Mouse (Mus musculus): Measurements from ENCODE around the gene Itgae. TPM values are rescaled to one million over a fixed set of nuclear protein-coding genes. Genes with fewer than 3 reads are reported as not detected.
A peak's percentile ranks its signal among the peaks of the same experiment; 100 is the strongest.

The Itgae gene
- polyA plus RNA-seq, 1 experiment from 2014 or later: 0.30 TPM

DNA sequence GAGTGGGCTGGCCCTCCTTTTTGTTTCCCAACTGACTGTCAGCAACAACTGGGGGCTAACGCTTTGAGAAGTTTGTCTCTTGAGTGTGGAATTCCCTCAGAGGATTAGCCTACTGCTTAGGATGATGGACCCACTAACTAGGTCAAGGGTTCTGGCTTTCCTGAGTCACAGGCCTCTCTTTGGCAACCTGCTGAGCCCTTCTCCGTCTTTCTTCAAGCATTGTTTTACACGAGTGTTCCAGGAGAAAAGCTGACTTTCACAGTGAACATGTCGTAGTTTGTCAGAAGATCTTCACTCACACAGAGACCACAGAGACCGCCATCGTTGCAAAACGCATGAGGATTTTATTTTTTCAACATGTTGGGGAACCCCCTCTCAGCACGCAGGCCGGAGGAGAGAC lies 57.8 kb downstream of the Itgae start:
- 84% methylated on average over 9 of the region's 9 CpGs for WGBS
- no peak for ATAC-seq
- Histone ChIP-seq H3K9me3 (ENCODE audit: control insufficient read depth) (no peaks in the 10 kb centered on the region), H3K27me3 (replicated peaks; ENCODE audit: control insufficient read depth, insufficient read depth, low read length) (no peaks in the 10 kb centered on the region), H3K27ac (ENCODE audit: low read depth, low read length) (no peak overlapping the region), H3K4me1 (replicated peaks; ENCODE audit: control insufficient read depth, insufficient read depth, low read length) (no peaks in the 10 kb centered on the region), H3K9ac (ENCODE audit: low read depth, low read length) (no peak overlapping the region), H3K4me2 (replicated peaks; ENCODE audit: low read depth) (no peak overlapping the region), H3K4me3 (ENCODE audit: low read depth, low read length) (no peak overlapping the region), H3K36me3 (ENCODE audit: control insufficient read depth, insufficient read depth) (no peaks in the 10 kb centered on the region)
- no peak for TF ChIP-seq CTCF (IDR thresholded peaks at IDR 0.05; ENCODE audit: low read depth)

DNA sequence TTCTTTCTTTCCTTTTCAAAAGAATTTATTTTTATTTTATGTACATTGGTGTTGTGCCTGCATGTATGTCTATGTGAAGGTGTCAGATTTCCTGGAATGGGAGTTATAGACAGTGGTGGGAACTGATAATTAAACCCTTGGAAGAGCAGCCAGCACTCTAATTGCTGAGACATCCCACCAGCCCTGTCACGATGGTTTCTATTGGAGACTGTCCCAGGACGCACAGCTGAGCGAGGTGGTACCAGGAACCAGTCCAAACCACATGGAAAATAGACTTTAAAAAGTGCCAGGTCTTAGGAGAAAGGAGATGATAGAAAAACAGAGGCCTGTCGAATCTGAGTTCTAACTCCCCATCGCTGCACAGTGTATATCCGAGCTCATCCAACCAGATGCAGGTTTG lies 64.7 kb downstream of the Itgae start:
- peaks cover 8% of the 10 kb centered on the region; the same call in 1 of the 2 replicates for H3K27me3 ChIP-seq (replicated peaks; ENCODE audit: control insufficient read depth, insufficient read depth, low read length)
- no peaks in the 10 kb centered on the region for H3K36me3 ChIP-seq (ENCODE audit: control insufficient read depth, insufficient read depth)
- H3K27ac ChIP-seq (ENCODE audit: low read depth, low read length): no peak overlapping the region
- no peak overlapping the region for H3K4me2 ChIP-seq (replicated peaks; ENCODE audit: low read depth)
- H3K9ac ChIP-seq (ENCODE audit: low read depth, low read length): no peak overlapping the region
- 74% methylated on average over 6 of the region's 6 CpGs for WGBS
- H3K4me3 ChIP-seq (ENCODE audit: low read depth, low read length): no peak overlapping the region
- H3K9me3 ChIP-seq (ENCODE audit: control insufficient read depth): no peaks in the 10 kb centered on the region
- no peak for TF ChIP-seq CTCF (IDR thresholded peaks at IDR 0.05; ENCODE audit: low read depth)
- no peak for ATAC-seq
- H3K4me1 ChIP-seq (replicated peaks; ENCODE audit: control insufficient read depth, insufficient read depth, low read length): no peaks in the 10 kb centered on the region

DNA sequence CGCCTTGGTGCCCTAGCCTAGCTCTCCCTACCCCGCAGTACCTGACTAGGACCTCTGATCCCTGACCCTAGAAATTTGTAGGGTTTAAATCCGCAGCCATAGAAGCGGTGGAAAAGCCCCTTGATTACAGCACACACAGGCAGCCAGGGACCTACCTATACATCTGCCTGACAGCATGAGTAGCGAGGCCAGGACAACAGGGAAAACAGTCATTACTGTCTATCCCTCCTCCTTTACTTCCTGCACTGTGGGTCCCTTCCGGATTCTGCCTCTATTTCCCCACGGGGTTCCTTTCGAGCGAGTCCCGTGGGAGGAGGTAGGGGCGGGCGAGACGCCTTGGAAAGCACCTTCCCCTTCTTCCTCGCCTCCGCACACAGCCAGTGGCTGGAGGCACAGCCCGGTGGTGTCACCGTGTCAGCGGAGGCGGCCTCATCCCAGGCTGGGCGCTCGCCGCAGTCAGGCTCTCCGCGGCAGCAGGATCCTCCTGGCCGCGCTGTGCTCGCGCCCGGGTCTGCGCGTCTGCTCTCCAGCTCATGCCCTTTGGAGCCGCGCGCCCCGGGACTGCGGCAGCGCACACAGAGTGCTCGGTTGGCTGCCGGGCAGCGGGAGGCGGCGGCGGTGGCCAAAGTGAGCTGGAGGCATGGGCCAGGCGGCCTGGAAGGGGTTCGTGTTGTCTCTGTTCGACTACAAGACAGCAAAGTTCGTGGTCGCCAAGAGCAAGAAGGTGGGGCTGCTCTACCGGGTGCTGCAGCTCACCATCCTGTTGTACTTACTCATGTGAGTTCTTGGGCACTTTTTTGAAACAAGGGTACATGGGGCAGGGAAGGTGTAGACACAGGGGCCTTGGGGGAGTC lies 69.8 kb downstream of the Itgae start, which contains the start of gene P2rx5:
TSS of gene P2rx5 (plus strand) at position 465 of the 854 bp plus-strand sequence.
- peak within 1 kb of the TSS; percentile 40 for H3K4me3 ChIP-seq (ENCODE audit: low read depth, low read length)
- peak within 1 kb of the TSS; percentile 27 for H3K9ac ChIP-seq (ENCODE audit: low read depth, low read length)
- H3K27ac ChIP-seq (ENCODE audit: low read depth, low read length): no peak within 1 kb of the TSS
- no peaks in the 10 kb centered on the region for H3K36me3 ChIP-seq (ENCODE audit: control insufficient read depth, insufficient read depth)
- peaks cover 8% of the 10 kb centered on the region; the same call in 1 of the 2 replicates for H3K27me3 ChIP-seq (replicated peaks; ENCODE audit: control insufficient read depth, insufficient read depth, low read length)
- no peaks in the 10 kb centered on the region for H3K9me3 ChIP-seq (ENCODE audit: control insufficient read depth)
- no peaks in the 10 kb centered on the region for H3K4me1 ChIP-seq (replicated peaks; ENCODE audit: control insufficient read depth, insufficient read depth, low read length)
- TF ChIP-seq CTCF (IDR thresholded peaks at IDR 0.05; ENCODE audit: low read depth): 0 out of 2 replicates have a peak, but pooled peaks have one; percentile 1
- 3% methylated on average over 47 of the region's 49 CpGs for WGBS
- peak; percentile 49; the same call in 1 of the 2 replicates for ATAC-seq
- H3K4me2 ChIP-seq (replicated peaks; ENCODE audit: low read depth): peak within 1 kb of the TSS; percentile 74

DNA sequence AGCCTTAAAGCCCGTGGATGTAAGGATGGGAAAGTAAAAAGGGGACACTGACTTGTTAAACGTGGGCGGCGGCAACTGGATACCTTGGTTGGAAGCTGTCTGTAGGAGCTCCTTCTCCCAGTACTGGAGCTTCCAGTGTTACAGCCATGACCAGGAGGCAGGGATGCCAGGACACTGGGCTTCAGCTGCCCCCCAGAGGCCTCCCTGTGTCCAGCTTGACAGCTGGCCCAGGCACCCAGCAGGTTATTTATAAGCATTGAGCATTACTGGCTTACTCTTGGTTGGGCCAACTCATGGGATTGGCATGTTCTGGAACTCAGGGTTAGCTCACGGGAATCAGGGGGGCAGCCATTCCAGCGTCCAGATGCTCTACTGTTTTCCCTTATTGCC lies 70.4 kb downstream of the Itgae start:
- peak overlapping the region; percentile 74 for H3K4me2 ChIP-seq (replicated peaks; ENCODE audit: low read depth)
- no peaks in the 10 kb centered on the region for H3K36me3 ChIP-seq (ENCODE audit: control insufficient read depth, insufficient read depth)
- 35% methylated on average over 6 of the region's 6 CpGs for WGBS
- H3K27ac ChIP-seq (ENCODE audit: low read depth, low read length): no peak overlapping the region
- no peaks in the 10 kb centered on the region for H3K9me3 ChIP-seq (ENCODE audit: control insufficient read depth)
- H3K27me3 ChIP-seq (replicated peaks; ENCODE audit: control insufficient read depth, insufficient read depth, low read length): peaks cover 8% of the 10 kb centered on the region; the same call in 1 of the 2 replicates
- H3K4me3 ChIP-seq (ENCODE audit: low read depth, low read length): peak overlapping the region; percentile 40
- no peak for ATAC-seq
- no peaks in the 10 kb centered on the region for H3K4me1 ChIP-seq (replicated peaks; ENCODE audit: control insufficient read depth, insufficient read depth, low read length)
- TF ChIP-seq CTCF (IDR thresholded peaks at IDR 0.05; ENCODE audit: low read depth): no peak
- peak overlapping the region; percentile 27; the same call in 1 of the 2 replicates for H3K9ac ChIP-seq (ENCODE audit: low read depth, low read length)

DNA sequence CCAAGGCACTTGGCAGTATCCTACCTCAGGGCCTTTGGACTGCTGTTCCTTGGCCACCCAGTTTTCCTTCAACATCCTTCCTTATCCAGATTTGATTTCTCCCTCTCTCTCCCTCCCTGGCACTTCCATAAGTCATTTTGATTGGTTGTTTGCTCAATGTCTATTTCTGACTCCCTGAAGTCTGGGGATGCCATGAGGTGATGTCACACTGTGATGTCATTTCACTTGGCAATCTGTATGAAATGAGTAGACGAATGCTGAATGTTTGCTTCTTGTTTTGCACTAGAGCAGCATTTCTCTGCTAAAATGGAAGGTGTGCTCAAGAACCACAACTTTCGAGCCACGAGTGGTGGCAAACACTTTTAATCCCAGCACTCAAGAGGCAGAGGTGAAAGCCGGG lies 71.2 kb downstream of the Itgae start:
- no peaks in the 10 kb centered on the region for H3K9me3 ChIP-seq (ENCODE audit: control insufficient read depth)
- H3K4me2 ChIP-seq (replicated peaks; ENCODE audit: low read depth): no peak overlapping the region
- TF ChIP-seq CTCF (IDR thresholded peaks at IDR 0.05; ENCODE audit: low read depth): no peak
- peaks cover 8% of the 10 kb centered on the region; the same call in 1 of the 2 replicates for H3K27me3 ChIP-seq (replicated peaks; ENCODE audit: control insufficient read depth, insufficient read depth, low read length)
- no peak for ATAC-seq
- H3K27ac ChIP-seq (ENCODE audit: low read depth, low read length): no peak overlapping the region
- H3K4me3 ChIP-seq (ENCODE audit: low read depth, low read length): no peak overlapping the region
- no peaks in the 10 kb centered on the region for H3K36me3 ChIP-seq (ENCODE audit: control insufficient read depth, insufficient read depth)
- no peaks in the 10 kb centered on the region for H3K4me1 ChIP-seq (replicated peaks; ENCODE audit: control insufficient read depth, insufficient read depth, low read length)
- WGBS: 88% methylated on average over 4 of the region's 4 CpGs
- H3K9ac ChIP-seq (ENCODE audit: low read depth, low read length): no peak overlapping the region

DNA sequence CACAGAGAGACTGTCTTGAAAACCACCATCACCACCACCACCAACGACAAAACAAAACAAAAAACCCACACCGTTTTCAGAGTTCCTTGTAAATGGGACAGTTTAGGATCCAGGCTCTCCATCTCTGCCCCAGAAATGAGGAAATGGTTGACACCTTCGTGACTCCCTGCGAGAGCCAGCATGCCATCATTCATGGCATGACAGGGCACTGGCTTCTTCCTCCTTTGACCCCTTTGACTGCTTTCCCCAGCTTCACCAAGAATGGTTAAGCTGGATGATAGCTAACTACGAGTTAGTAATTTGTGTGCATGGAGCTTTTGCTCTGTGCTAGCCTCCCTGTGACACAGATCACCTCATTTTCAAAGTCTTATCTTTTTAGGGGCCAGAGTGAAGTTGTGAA lies 71.9 kb downstream of the Itgae start:
- Histone ChIP-seq H3K4me3 (ENCODE audit: low read depth, low read length) (no peak overlapping the region), H3K9me3 (ENCODE audit: control insufficient read depth) (no peaks in the 10 kb centered on the region), H3K4me2 (replicated peaks; ENCODE audit: low read depth) (no peak overlapping the region), H3K4me1 (replicated peaks; ENCODE audit: control insufficient read depth, insufficient read depth, low read length) (no peaks in the 10 kb centered on the region), H3K27ac (ENCODE audit: low read depth, low read length) (no peak overlapping the region), H3K9ac (ENCODE audit: low read depth, low read length) (no peak overlapping the region), H3K36me3 (ENCODE audit: control insufficient read depth, insufficient read depth) (no peaks in the 10 kb centered on the region), H3K27me3 (replicated peaks; ENCODE audit: control insufficient read depth, insufficient read depth, low read length) (peaks cover 8% of the 10 kb centered on the region; the same call in 1 of the 2 replicates)
- ATAC-seq: no peak
- 64% methylated on average over 5 of the region's 5 CpGs for WGBS
- no peak for TF ChIP-seq CTCF (IDR thresholded peaks at IDR 0.05; ENCODE audit: low read depth)

Data from intestine, postnatal 0 days (tissue).